Mouse (Mus musculus) midbrain, embryonic 14.5 days (tissue): ENCODE data around the gene Krt19. TPM values are rescaled to one million over a fixed set of nuclear protein-coding genes. Genes with fewer than 3 reads are reported as not detected.

Experiments used
- ATAC-seq: fragments of 200-750 bp; cut with Nextera tagmentation; 2 replicates; pipeline ENCODE4 v1.8.0; 2017; ENCODE audit warnings: moderate number of reproducible peaks, moderate library complexity; ENCODE audit not compliant: low FRiP score, low TSS enrichment
- DNase-seq: peaks from one replicate; pipeline ENCODE4 v3.0.0-alpha.2; 2015
- H3K27ac ChIP-seq: fragments of 300-500 bp; sonication (generic); replicated peaks from 2 replicates; pipeline ENCODE4 v1.5.1; 2014; ENCODE audit warnings: mild to moderate bottlenecking, low read depth, low read length, moderate library complexity
- H3K27me3 ChIP-seq: fragments of 300-500 bp; sonication (generic); 2 replicates; pipeline ENCODE4 v1.6.1; 2014; ENCODE audit warnings: low read length, control low read depth, mixed read lengths; ENCODE audit not compliant: control insufficient read depth, insufficient read depth
- H3K36me3 ChIP-seq: fragments of 300-500 bp; sonication (generic); 2 replicates; pipeline ENCODE4 v1.6.1; 2014; ENCODE audit warnings: low read length, control low read depth; ENCODE audit not compliant: control insufficient read depth, insufficient read depth
- H3K4me1 ChIP-seq: fragments of 300-500 bp; sonication (generic); 2 replicates; pipeline ENCODE4 v1.6.1; 2014; ENCODE audit warnings: mild to moderate bottlenecking, antibody characterized with exemption, low read length, control low read depth; ENCODE audit not compliant: control insufficient read depth, insufficient read depth
- H3K4me2 ChIP-seq: fragments of 300-500 bp; sonication (generic); 2 replicates; pipeline ENCODE4 v1.6.1; 2014; ENCODE audit warnings: mild to moderate bottlenecking, low read length, moderate library complexity
- H3K4me3 ChIP-seq: fragments of 300-500 bp; sonication (generic); replicated peaks from 2 replicates; pipeline ENCODE4 v1.5.1; 2014; ENCODE audit warnings: low read depth, low read length
- H3K9ac ChIP-seq: fragments of 300-500 bp; sonication (generic); replicated peaks from 2 replicates; pipeline ENCODE4 v1.6.1; 2014; ENCODE audit warnings: mild to moderate bottlenecking, low read length, moderate library complexity
- H3K9me3 ChIP-seq: fragments of 300-500 bp; sonication (generic); 2 replicates; pipeline ENCODE4 v1.6.1; 2016; ENCODE audit warnings: low read length, control low read depth, mixed read lengths; ENCODE audit not compliant: control insufficient read depth
- WGBS: fragments of 180-500 bp; shearing (Covaris S2); extraction: QIAGEN DNeasy Blood & Tissue Kit; methylation state at CpG from one replicate; pipeline ENCODE4 v1.1.7; 2014; 5-methylcytosine and 5-hydroxymethylcytosine counted together
- polyA plus RNA-seq: library from polyadenylated mRNA; unstranded; fragments of >200 nt; fragmentation: Nextera tagmentation; extraction: Ambion mirVana; gene quantifications from 2 replicates; pipeline ENCODE4 v1.2.1, GENCODE M21; 2014

Krt19 gene
- polyA plus RNA-seq, 1 experiment from 2014 or later = 0.72 TPM

DNA sequence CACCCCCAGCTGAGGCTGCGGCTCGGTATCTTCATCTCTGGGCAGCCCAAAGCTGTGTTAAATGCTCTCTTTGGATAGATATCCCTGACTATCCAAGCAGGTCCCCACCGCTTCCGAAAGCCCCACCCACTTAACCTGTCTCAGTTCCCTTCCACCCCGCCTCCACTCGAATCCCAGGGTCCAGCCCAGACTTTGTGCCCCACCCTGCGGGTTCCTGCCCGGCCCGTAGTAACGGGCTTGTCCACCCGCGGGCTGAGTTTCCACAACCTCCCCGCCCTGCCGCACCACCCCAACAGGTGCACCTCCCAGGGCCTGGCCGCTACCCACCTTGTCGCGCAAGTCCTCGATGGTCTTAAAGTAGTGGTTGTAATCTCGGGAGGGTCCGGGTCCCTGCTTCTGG lies 3.4 kb downstream of the Krt19 start:
- Histone ChIP-seq H3K9me3 (no peaks in the 10 kb centered on the region), H3K9ac (no peak overlapping the region), H3K4me3 (peak overlapping the region; percentile 20), H3K4me2 (peak overlapping the region; percentile 47), H3K36me3 (no peaks in the 10 kb centered on the region), H3K27ac (no peak overlapping the region), H3K4me1 (0 out of 2 replicates have a peak, but pooled peaks cover 5% of the 10 kb centered on the region), H3K27me3 (peaks cover 15% of the 10 kb centered on the region)
- no peak for ATAC-seq
- DNase-seq = no peak
- WGBS = under 1% methylated on average over 20 of the region's 20 CpGs

- H3K27ac ChIP-seq = no peak overlapping the region
- no peak for ATAC-seq
- H3K36me3 ChIP-seq = no peaks in the 10 kb centered on the region
- no peaks in the 10 kb centered on the region for H3K9me3 ChIP-seq
- no peak overlapping the region for H3K4me3 ChIP-seq
- H3K9ac ChIP-seq = no peak overlapping the region
- DNase-seq = no peak
- H3K27me3 ChIP-seq = peaks cover 14% of the 10 kb centered on the region; the same call in 1 of the 2 replicates
- 91% methylated on average over 21 of the region's 21 CpGs for WGBS
- no peak overlapping the region for H3K4me2 ChIP-seq
- H3K4me1 ChIP-seq = peaks cover 21% of the 10 kb centered on the region; the same call in 1 of the 2 replicates
Observed at GRCm38 (mm10) chr11:100140966-100141365, 7.5 kb downstream of the Krt19 start.

DNA sequence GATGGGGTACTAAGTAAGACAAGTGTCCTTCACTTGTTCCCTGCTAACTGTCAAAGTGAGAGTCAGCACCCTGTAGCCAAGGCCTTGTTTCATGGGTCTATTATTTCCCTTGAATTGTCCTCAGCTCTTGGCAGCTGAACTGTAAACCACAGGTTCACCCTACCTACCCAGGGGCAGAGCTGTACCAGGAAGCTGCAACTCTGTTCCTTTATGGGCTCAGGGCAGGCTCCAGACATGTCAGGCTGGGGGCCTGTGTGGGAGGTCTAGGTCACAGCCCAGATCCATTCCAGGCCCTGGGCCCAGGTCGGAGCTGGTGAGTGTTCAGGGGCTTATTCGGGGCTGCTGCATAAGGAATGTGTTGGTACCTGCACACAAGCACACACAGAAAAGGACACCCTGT lies 9.1 kb downstream of the Krt19 start:
- Histone ChIP-seq H3K36me3 (no peaks in the 10 kb centered on the region), H3K4me3 (no peak overlapping the region), H3K4me1 (peaks cover 17% of the 10 kb centered on the region; the same call in 1 of the 2 replicates), H3K27me3 (no peaks in the 10 kb centered on the region), H3K27ac (no peak overlapping the region), H3K9me3 (no peaks in the 10 kb centered on the region), H3K4me2 (no peak overlapping the region), H3K9ac (no peak overlapping the region)
- DNase-seq (no peak), ATAC-seq (no peak)
- WGBS = 73% methylated on average over 2 of the region's 2 CpGs

- 35% methylated on average over 7 of the region's 7 CpGs for WGBS
- Histone ChIP-seq H3K4me2 (no peak overlapping the region), H3K27ac (no peak overlapping the region), H3K9me3 (no peaks in the 10 kb centered on the region), H3K4me3 (no peak overlapping the region), H3K9ac (no peak overlapping the region), H3K36me3 (no peaks in the 10 kb centered on the region), H3K27me3 (no peaks in the 10 kb centered on the region), H3K4me1 (peaks cover 17% of the 10 kb centered on the region; the same call in 1 of the 2 replicates)
- ATAC-seq = no peak
- DNase-seq = no peak
Observed at GRCm38 (mm10) chr11:100138809-100139208, 9.7 kb downstream of the Krt19 start.

DNA sequence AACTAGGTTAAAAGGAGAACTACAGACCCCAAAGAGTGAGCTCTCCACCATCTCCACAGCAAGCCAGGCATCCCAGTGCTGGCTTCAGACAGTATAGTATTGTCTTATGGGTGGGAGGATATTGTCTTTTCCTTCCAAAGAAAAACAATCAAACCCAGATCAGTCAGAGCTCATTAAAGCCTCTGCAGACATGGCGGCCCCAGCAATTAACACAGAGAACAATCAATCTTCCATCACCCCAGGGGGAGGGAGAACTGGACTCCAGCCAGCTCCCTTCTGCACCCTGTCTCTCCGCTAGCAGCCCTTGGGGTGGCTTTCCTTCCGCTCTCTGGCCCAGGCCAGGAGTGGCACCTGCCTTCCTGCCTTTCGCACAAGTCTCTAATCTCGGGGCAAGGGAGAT lies 10.8 kb downstream of the Krt19 start:
- DNase-seq (peak; percentile 40), ATAC-seq (no peak; the same call in 1 of the 2 replicates)
- 27% methylated on average over 5 of the region's 5 CpGs for WGBS

DNA sequence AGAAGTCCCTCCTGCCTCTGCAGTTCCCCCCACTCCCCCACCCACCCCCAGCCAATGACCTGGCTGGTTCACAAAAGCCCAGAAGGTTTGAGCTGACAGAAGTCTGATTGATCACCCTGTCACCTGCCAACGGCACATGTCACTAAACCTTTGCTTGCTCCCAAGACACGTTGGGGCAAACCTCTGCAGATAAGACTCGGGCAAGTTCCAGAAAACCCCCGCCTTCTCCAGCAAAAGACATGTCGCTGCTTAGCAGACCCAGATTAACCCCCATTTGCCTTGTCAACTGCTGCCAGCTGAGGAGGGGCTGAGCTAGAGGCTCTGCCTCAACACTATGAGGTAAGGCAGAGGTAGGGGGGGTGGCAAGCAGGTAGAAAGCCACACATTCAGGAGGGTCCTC lies 11.9 kb downstream of the Krt19 start:
- 20% methylated on average over 5 of the region's 5 CpGs for whole genome bisulfite sequencing
- ATAC-seq = no peak
- Histone ChIP-seq H3K4me2 (no peak overlapping the region), H3K27ac (no peak overlapping the region), H3K36me3 (no peaks in the 10 kb centered on the region), H3K4me3 (no peak overlapping the region), H3K4me1 (peaks cover 17% of the 10 kb centered on the region; the same call in 1 of the 2 replicates), H3K9ac (no peak overlapping the region), H3K27me3 (no peaks in the 10 kb centered on the region), H3K9me3 (no peaks in the 10 kb centered on the region)
- no peak for DNase-seq

More for the DNA sequence above, 10.8 kb downstream of the Krt19 start:
- Histone ChIP-seq H3K9ac (no peak overlapping the region), H3K9me3 (no peaks in the 10 kb centered on the region), H3K27me3 (no peaks in the 10 kb centered on the region), H3K4me2 (no peak overlapping the region), H3K27ac (no peak overlapping the region), H3K4me3 (no peak overlapping the region), H3K36me3 (no peaks in the 10 kb centered on the region), H3K4me1 (peaks cover 17% of the 10 kb centered on the region; the same call in 1 of the 2 replicates)

DNA sequence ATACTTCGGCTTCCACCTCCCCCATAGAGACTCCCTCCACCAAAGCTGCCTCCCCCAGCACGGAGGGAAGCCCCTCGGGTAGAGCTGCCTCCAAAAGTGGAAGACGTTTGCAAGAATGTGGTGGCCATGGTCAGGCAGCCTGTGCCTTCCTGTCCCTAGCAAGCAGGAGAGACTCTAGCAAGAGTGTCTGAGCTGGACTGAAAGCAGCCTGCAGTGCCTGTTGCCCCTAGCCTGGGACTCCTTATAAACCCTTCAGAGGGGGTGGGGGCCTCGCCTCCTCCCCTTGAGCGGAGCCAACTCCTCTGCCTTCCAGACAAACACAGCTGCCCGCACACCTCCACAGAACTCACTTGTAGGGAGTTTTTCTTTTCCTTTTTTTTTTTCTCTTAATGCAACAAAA lies 12.7 kb downstream of the Krt19 start, which contains the start of gene Krt15:
Krt15 (minus strand) TSS at position 198 of the 400 bp plus-strand sequence.
- Histone ChIP-seq H3K9me3 (no peaks in the 10 kb centered on the region), H3K36me3 (no peaks in the 10 kb centered on the region), H3K27me3 (no peaks in the 10 kb centered on the region), H3K4me3 (no peak within 1 kb of the TSS), H3K4me2 (no peak within 1 kb of the TSS), H3K9ac (no peak within 1 kb of the TSS), H3K4me1 (peaks cover 17% of the 10 kb centered on the region; the same call in 1 of the 2 replicates), H3K27ac (no peak within 1 kb of the TSS)
- no peak for DNase-seq
- no peak for ATAC-seq
- WGBS = 65% methylated on average over 7 of the region's 7 CpGs

DNA sequence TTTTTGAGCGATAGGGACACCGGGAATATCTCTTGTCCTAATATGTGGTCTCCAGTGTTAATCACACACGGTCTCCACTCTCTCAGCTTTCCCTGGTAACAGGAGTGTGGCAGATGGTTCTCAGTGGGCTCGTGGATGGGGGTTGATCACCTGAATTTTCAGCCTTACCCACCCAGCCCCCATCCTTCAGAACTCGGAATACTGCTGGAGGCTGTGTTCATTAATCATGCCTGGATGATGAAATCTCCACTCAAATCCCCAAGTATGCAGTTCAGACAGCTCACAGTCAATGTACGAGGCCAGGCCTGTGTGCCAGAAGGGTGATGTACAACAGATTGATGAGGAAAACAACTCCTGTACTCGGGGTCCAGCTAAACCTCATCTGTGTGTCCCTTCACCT lies 23.6 kb downstream of the Krt19 start:
- H3K4me1 ChIP-seq = no peaks in the 10 kb centered on the region
- H3K27ac ChIP-seq = no peak overlapping the region
- 83% methylated on average over 7 of the region's 7 CpGs for WGBS
- no peaks in the 10 kb centered on the region for H3K9me3 ChIP-seq
- H3K4me3 ChIP-seq = no peak overlapping the region
- H3K9ac ChIP-seq = no peak overlapping the region
- no peak for ATAC-seq
- no peak for DNase-seq
- H3K4me2 ChIP-seq = no peak overlapping the region
- H3K27me3 ChIP-seq = no peaks in the 10 kb centered on the region
- H3K36me3 ChIP-seq = no peaks in the 10 kb centered on the region

DNA sequence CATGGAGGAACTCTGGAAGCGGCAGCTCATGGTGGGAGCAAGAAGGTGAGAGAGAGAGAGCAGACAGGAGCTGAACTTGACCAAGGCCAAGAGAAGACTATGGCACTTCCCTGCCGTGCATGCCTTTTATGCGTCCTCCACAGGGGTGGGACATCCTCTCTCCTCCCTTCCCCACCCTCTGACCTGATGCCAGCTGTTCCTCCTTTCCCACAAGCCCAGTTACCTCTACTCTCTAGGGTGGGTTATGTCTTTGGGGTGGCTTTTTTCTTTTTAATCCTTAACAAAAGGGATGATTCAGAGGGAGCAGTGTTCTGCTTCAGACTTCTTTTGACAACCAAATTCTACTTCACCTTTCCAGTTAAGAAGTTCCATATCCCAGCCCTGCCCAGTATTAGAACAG lies 27.0 kb downstream of the Krt19 start, which contains the start of gene Krt13:
Krt13 (minus strand) TSS at position 101 of the 400 bp plus-strand sequence.
- Histone ChIP-seq H3K27me3 (no peaks in the 10 kb centered on the region), H3K9ac (no peak within 1 kb of the TSS), H3K4me1 (no peaks in the 10 kb centered on the region), H3K36me3 (no peaks in the 10 kb centered on the region), H3K4me3 (no peak within 1 kb of the TSS), H3K27ac (no peak within 1 kb of the TSS), H3K9me3 (no peaks in the 10 kb centered on the region), H3K4me2 (no peak within 1 kb of the TSS)
- 83% methylated on average over 3 of the region's 3 CpGs for WGBS
- DNase-seq = no peak
- no peak for ATAC-seq
